Mouse (Mus musculus) midbrain, embryonic 16.5 days (tissue): ENCODE measurements around the gene Ptafr. TPM values are rescaled to one million over a fixed set of nuclear protein-coding genes. Genes with fewer than 3 reads are reported as not detected.

Experiments used
- ATAC-seq: fragments of 200-750 bp; cut with Nextera tagmentation; 2 replicates; pipeline ENCODE4 v1.8.0; 2017; ENCODE audit warnings: moderate TSS enrichment
- H3K27ac ChIP-seq: fragments of 300-500 bp; sonication (generic); 2 replicates; pipeline ENCODE4 v1.5.1; 2014; ENCODE audit warnings: mild to moderate bottlenecking, low read length, mixed read lengths
- H3K27me3 ChIP-seq: fragments of 300-500 bp; sonication (generic); 2 replicates; pipeline ENCODE4 v1.6.1; 2014; ENCODE audit warnings: low read depth, low read length, mixed read lengths; ENCODE audit not compliant: control insufficient read depth, insufficient read depth
- H3K36me3 ChIP-seq: fragments of 300-500 bp; sonication (generic); 2 replicates; pipeline ENCODE4 v1.6.1; 2014; ENCODE audit warnings: mild to moderate bottlenecking, low read length, moderate library complexity, mixed read lengths; ENCODE audit not compliant: control insufficient read depth, insufficient read depth
- H3K4me1 ChIP-seq: fragments of 300-500 bp; sonication (generic); 2 replicates; pipeline ENCODE4 v1.6.1; 2014; ENCODE audit warnings: mild to moderate bottlenecking, low read length, mixed read lengths; ENCODE audit not compliant: control insufficient read depth, insufficient read depth
- H3K4me2 ChIP-seq: fragments of 300-500 bp; sonication (generic); 2 replicates; pipeline ENCODE4 v1.6.1; 2014; ENCODE audit warnings: mild to moderate bottlenecking, low read length, mixed read lengths
- H3K4me3 ChIP-seq: fragments of 300-500 bp; sonication (generic); 2 replicates; pipeline ENCODE4 v1.5.1; 2014; ENCODE audit warnings: low read depth, mild to moderate bottlenecking, low read length, moderate library complexity, mixed read lengths
- H3K9ac ChIP-seq: fragments of 300-500 bp; sonication (generic); 2 replicates; pipeline ENCODE4 v1.6.1; 2014; ENCODE audit warnings: low read depth, low read length, mixed read lengths
- H3K9me3 ChIP-seq: fragments of 300-500 bp; sonication (generic); replicated peaks from 2 replicates; pipeline ENCODE4 v1.6.1; 2014; ENCODE audit warnings: mild to moderate bottlenecking, low read length, mixed read lengths; ENCODE audit not compliant: control insufficient read depth, poor library complexity, severe bottlenecking
- WGBS: fragments of 180-500 bp; shearing (Covaris S2); extraction: QIAGEN DNeasy Blood & Tissue Kit; methylation state at CpG from one replicate; pipeline ENCODE4 v1.1.7; 2014; 5-methylcytosine and 5-hydroxymethylcytosine counted together
- polyA plus RNA-seq: library from polyadenylated mRNA; unstranded; fragments of >200 nt; fragmentation: Nextera tagmentation; extraction: Ambion mirVana; gene quantifications from 2 replicates; pipeline ENCODE4 v1.2.1, GENCODE M21; 2015

The Ptafr gene
- polyA plus RNA-seq, 1 experiment from 2014 or later: 0.54 TPM

DNA sequence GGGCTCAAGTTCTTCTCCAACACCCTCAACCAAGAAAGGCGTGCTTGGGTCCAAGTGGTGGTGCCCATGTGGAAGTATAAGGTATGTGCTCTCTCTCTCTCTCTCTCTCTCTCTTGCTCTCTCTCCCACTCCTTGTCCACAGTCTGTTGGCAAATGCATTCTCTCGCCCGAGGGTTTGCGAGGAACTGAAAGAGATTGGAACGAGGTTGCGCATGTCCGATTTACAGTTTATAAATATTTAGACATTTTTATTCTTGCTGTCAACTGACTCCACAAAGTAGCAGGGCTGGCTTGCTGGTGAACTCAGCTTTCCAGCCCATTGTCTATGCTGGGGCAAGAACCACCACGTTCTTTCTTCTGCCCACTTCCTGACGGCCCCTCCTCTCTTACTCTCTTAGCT, 7.3 kb downstream of the Ptafr start:
- H3K27ac ChIP-seq: no peak overlapping the region
- WGBS: 86% methylated on average over 9 of the region's 9 CpGs
- ATAC-seq: no peak
- H3K36me3 ChIP-seq: no peaks in the 10 kb centered on the region
- H3K4me3 ChIP-seq: no peak overlapping the region
- H3K4me1 ChIP-seq: no peaks in the 10 kb centered on the region
- H3K9ac ChIP-seq: no peak overlapping the region
- no peaks in the 10 kb centered on the region for H3K27me3 ChIP-seq
- no peak overlapping the region for H3K4me2 ChIP-seq
- H3K9me3 ChIP-seq: no peaks in the 10 kb centered on the region

DNA sequence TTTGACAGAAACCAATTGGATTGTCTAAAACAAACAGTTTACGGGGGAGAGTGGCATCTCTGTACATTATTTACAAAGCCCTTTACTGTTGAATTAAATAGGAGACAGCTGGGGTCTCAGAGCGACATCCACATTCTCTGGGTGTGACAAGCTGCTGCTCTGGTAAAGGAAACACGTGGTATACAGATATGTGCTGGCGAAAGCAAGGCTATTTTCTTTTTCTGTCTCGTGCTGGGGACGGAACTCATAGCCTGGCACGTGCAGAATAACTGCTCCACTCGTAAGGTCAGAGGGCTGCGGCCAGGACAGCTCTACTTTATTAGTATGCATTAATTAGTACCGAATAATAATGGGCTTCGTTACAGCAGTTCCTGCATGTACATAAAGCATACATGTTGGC, 9.5 kb downstream of the Ptafr start:
- Histone ChIP-seq H3K36me3 (no peaks in the 10 kb centered on the region), H3K9me3 (no peaks in the 10 kb centered on the region), H3K27ac (no peak overlapping the region), H3K4me3 (no peak overlapping the region), H3K4me1 (no peaks in the 10 kb centered on the region), H3K9ac (no peak overlapping the region), H3K4me2 (no peak overlapping the region), H3K27me3 (no peaks in the 10 kb centered on the region)
- WGBS: 68% methylated on average over 11 of the region's 11 CpGs
- ATAC-seq: no peak

DNA sequence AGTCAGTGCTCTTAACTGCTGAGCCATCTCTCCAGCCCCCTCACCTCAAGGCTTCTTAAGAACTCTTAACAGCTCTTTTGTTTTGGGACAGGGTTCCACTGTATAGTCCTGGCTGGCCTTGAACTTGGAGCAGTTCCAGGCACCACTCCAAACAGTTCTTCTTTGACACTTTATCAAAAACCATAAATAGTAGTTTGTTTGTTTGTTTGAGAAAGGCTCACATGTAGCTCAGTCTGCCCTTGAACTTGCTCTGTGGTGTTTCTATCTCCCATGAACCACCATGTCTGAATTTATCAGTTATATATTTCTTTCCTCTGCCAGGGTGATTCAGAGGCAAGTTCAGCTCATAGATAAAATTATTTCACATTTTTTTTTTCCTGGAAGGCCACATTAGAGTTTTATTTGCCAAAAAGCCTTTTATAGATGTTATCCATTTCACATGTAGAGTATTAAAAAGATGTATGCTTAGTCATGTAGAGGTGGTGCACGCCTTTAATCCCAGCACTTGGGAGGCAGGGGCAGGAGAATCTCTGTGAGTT, 11.0 kb downstream of the Ptafr start:
- H3K27me3 ChIP-seq: no peaks in the 10 kb centered on the region
- no peak for ATAC-seq
- no peaks in the 10 kb centered on the region for H3K9me3 ChIP-seq
- no peak overlapping the region for H3K9ac ChIP-seq
- no peaks in the 10 kb centered on the region for H3K4me1 ChIP-seq
- no peak overlapping the region for H3K4me3 ChIP-seq
- no peak overlapping the region for H3K4me2 ChIP-seq
- no peak overlapping the region for H3K27ac ChIP-seq
- 90% methylated on average over 1 of the region's 1 CpGs for WGBS
- H3K36me3 ChIP-seq: no peaks in the 10 kb centered on the region

DNA sequence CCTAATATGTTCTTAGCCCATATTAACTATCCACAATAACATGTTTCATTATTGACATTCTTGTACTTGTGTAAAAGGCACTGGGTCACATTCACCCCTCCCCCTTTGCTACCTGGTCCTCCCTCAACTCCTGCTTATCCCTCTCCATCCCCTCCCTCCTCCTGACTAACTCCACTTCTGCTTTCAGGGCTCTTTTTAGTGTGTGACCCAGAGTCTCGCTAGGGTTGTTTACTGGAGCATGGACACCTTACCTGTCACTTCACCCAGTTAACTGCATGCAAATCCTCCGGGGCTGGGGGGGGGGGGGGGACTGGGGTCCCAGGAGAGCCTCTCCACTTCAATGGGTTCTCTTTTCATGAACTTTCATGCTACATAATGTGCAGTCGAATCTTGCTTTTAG, 19.9 kb downstream of the Ptafr start:
- Histone ChIP-seq H3K4me1 (no peaks in the 10 kb centered on the region), H3K9ac (no peak overlapping the region), H3K36me3 (no peaks in the 10 kb centered on the region), H3K9me3 (no peaks in the 10 kb centered on the region), H3K27me3 (no peaks in the 10 kb centered on the region), H3K27ac (no peak overlapping the region), H3K4me2 (no peak overlapping the region), H3K4me3 (no peak overlapping the region)
- ATAC-seq: no peak
- WGBS: 59% methylated on average over 3 of the region's 3 CpGs

DNA sequence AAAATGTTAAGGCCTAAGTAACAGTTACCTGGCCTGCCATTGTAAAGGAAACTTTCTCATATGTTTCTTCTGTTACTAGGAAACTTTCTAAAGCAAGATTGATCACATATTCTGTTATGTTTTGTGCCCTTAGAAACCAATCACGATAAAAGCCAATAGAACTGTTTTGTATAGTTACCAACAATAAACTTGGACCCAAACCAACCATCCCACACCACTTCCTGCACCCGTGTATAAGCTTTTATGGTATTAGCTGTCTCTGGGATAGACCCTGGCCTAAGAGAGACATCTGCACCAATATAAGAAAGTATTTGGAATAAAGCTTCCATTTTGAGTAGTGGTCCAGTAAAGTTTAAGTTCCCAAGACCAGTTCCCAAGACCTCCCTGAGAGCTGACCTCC, 21.1 kb downstream of the Ptafr start:
- no peaks in the 10 kb centered on the region for H3K4me1 ChIP-seq
- no peaks in the 10 kb centered on the region for H3K36me3 ChIP-seq
- no peak overlapping the region for H3K4me3 ChIP-seq
- ATAC-seq: no peak
- no peak overlapping the region for H3K9ac ChIP-seq
- no peaks in the 10 kb centered on the region for H3K27me3 ChIP-seq
- 87% methylated on average over 2 of the region's 2 CpGs for WGBS
- H3K27ac ChIP-seq: no peak overlapping the region
- no peaks in the 10 kb centered on the region for H3K9me3 ChIP-seq
- no peak overlapping the region for H3K4me2 ChIP-seq

DNA sequence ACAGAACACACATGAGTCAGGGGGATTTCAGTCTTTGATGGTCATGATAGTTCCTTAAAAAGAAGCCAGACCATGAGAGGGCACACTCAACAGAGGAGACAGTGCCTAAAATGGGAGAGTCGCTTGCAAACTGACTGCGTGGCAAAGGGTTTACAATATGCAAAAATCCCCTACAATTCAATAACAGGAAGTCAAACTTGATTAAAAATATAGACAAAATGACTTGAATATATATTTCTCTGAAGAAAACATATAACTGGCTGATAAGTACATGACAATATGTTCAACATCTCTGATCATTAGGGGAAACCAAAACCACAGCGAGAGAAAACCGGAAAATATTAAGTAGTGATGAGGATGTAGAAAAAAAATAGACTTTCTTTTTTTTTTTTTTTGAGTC, 22.4 kb downstream of the Ptafr start:
- no peaks in the 10 kb centered on the region for H3K27me3 ChIP-seq
- ATAC-seq: no peak
- WGBS: 94% methylated on average over 4 of the region's 4 CpGs

DNA sequence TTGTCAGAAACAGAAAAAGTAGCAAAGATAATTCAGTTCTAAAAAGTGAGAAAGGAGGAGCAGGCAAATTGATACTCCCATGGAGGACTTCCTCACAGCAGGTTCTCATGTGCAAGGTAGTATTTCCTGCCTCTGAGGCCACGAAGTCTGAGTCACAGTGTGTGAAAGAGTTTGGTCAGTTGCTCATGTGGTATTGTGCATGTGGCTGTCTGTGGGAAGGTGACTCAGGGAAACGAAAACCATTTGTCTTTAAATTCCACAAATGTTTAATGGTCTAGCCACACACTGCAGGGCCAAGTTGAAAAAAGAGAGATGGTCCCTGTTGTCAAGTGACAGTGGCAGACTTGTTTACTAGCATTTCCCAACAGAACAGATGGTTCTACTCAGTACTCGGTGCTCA, 24.6 kb downstream of the Ptafr start:
- 83% methylated on average over 3 of the region's 3 CpGs for WGBS
- no peak for ATAC-seq
- no peak overlapping the region for H3K4me2 ChIP-seq
- no peak overlapping the region for H3K9ac ChIP-seq
- no peaks in the 10 kb centered on the region for H3K9me3 ChIP-seq
- H3K4me3 ChIP-seq: no peak overlapping the region
- H3K4me1 ChIP-seq: no peaks in the 10 kb centered on the region
- H3K27me3 ChIP-seq: no peaks in the 10 kb centered on the region
- no peaks in the 10 kb centered on the region for H3K36me3 ChIP-seq
- no peak overlapping the region for H3K27ac ChIP-seq

More for the DNA sequence above, 22.4 kb downstream of the Ptafr start:
- no peak overlapping the region for H3K4me3 ChIP-seq
- H3K4me1 ChIP-seq: no peaks in the 10 kb centered on the region
- H3K9me3 ChIP-seq: no peaks in the 10 kb centered on the region
- H3K4me2 ChIP-seq: no peak overlapping the region
- H3K36me3 ChIP-seq: no peaks in the 10 kb centered on the region
- no peak overlapping the region for H3K27ac ChIP-seq
- no peak overlapping the region for H3K9ac ChIP-seq

DNA sequence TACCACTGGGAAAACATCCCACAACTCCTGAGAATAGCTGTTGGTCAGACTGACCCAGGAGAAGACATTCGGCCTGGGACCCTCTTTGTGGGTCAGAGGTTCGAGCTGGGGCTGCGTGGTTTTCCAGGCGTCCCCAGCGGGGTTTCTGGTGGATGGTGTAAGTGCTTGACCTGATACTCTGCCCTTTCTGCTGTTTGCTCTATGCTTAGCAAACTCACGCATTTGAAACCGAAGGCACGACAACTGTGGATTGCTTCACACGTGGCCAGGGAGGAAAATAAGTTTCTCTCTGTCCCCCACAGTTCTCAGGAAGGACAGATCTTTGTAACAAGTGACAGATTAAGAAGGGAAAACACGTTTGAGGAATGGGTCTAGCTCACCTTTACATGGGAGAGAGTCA, 26.8 kb downstream of the Ptafr start:
- ATAC-seq: no peak
- Histone ChIP-seq H3K27ac (no peak overlapping the region), H3K4me1 (no peaks in the 10 kb centered on the region), H3K9me3 (no peaks in the 10 kb centered on the region), H3K36me3 (no peaks in the 10 kb centered on the region), H3K27me3 (no peaks in the 10 kb centered on the region), H3K4me2 (no peak overlapping the region), H3K4me3 (no peak overlapping the region), H3K9ac (no peak overlapping the region)
- WGBS: 82% methylated on average over 10 of the region's 10 CpGs

DNA sequence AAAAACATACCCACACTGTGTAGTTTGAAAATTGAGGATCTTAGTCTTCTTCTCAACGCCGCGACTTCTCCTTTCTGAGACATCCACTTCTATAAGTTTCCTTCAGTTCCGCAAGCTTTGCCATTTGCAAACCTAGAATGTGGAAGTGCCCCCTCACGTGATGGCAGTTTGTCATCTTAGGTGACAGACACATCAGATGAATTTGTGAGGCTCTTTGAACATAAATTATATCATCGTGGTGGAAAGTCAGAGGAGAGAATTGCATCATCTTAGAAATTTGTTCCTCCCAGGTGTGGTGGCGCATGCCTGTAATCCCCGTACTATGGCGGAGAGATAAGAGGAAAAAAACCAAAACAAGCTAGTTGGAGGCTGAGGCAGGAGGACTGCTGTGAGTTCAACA, 29.1 kb downstream of the Ptafr start:
- Histone ChIP-seq H3K9ac (no peak overlapping the region), H3K27me3 (no peaks in the 10 kb centered on the region), H3K36me3 (no peaks in the 10 kb centered on the region), H3K4me3 (no peak overlapping the region), H3K4me1 (no peaks in the 10 kb centered on the region), H3K9me3 (no peaks in the 10 kb centered on the region), H3K4me2 (no peak overlapping the region), H3K27ac (no peak overlapping the region)
- no peak for ATAC-seq
- 90% methylated on average over 9 of the region's 9 CpGs for WGBS

DNA sequence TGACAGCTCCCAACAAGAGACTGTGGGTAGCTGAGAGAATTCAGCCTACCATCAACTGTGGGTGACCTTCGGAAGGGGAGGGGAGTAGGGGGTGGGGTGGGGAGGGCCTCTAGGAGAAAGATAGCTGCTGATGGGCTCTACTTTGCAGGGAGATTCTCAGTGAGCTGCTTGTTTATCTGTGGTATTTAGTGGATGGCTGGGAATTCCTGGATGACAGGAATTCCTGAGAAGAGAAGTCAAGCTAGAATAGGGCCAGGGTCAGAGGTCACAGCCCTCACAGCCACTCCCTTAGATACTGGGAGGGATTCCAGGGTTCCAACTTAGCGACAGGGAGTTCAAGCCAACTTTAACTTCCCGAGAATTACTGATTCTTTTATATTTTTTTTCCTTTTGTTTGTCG, 30.3 kb downstream of the Ptafr start:
- Histone ChIP-seq H3K36me3 (no peaks in the 10 kb centered on the region), H3K27ac (no peak overlapping the region), H3K4me2 (no peak overlapping the region), H3K4me1 (no peaks in the 10 kb centered on the region), H3K4me3 (no peak overlapping the region), H3K9ac (no peak overlapping the region), H3K9me3 (no peaks in the 10 kb centered on the region), H3K27me3 (no peaks in the 10 kb centered on the region)
- WGBS: 30% methylated on average over 4 of the region's 4 CpGs
- ATAC-seq: no peak
